Mouse (Mus musculus) heart, embryonic 13.5 days (tissue): ENCODE results near the gene Fgl2. TPM values are rescaled to one million over a fixed set of nuclear protein-coding genes. Genes with fewer than 3 reads are reported as not detected.

Source experiments
- ATAC-seq: fragments of 200-750 bp; cut with Nextera tagmentation; 2 replicates; pipeline ENCODE4 v1.8.0; 2017; ENCODE audit warnings: moderate TSS enrichment; ENCODE audit not compliant: insufficient number of reproducible peaks, low FRiP score, low TSS enrichment; ENCODE audit errors: extremely low read depth
- H3K27ac ChIP-seq: fragments of 300-500 bp; sonication (generic); replicated peaks from 2 replicates; pipeline ENCODE4 v1.5.1; 2015; ENCODE audit warnings: moderate library complexity, mild to moderate bottlenecking, inconsistent platforms
- H3K27me3 ChIP-seq: fragments of 300-500 bp; sonication (generic); replicated peaks from 2 replicates; pipeline ENCODE4 v1.6.1; 2015; ENCODE audit warnings: mild to moderate bottlenecking, inconsistent platforms
- H3K36me3 ChIP-seq: fragments of 300-500 bp; sonication (generic); 2 replicates; pipeline ENCODE4 v1.6.1; 2015; ENCODE audit warnings: mild to moderate bottlenecking, inconsistent platforms
- H3K4me1 ChIP-seq: fragments of 300-500 bp; sonication (generic); 2 replicates; pipeline ENCODE4 v1.6.1; 2015; ENCODE audit warnings: inconsistent platforms
- H3K4me2 ChIP-seq: fragments of 300-500 bp; sonication (generic); 2 replicates; pipeline ENCODE4 v1.6.1; 2015; ENCODE audit warnings: inconsistent platforms, mild to moderate bottlenecking, moderate library complexity
- H3K4me3 ChIP-seq: fragments of 300-500 bp; sonication (generic); 2 replicates; pipeline ENCODE4 v1.5.1; 2015; ENCODE audit warnings: moderate library complexity, mild to moderate bottlenecking, inconsistent platforms
- H3K9ac ChIP-seq: fragments of 300-500 bp; sonication (generic); 2 replicates; pipeline ENCODE4 v1.6.1; 2015; ENCODE audit warnings: inconsistent platforms, mild to moderate bottlenecking, moderate library complexity
- H3K9me3 ChIP-seq: fragments of 300-500 bp; sonication (generic); 2 replicates; pipeline ENCODE4 v1.6.1; 2016; ENCODE audit warnings: inconsistent platforms
- whole genome bisulfite sequencing: fragments of 180-500 bp; shearing (Covaris S2); methylation state at CpG from one replicate; pipeline ENCODE4 v1.1.7; 2015; ENCODE audit warnings: mixed read lengths; 5-methylcytosine and 5-hydroxymethylcytosine counted together
- polyA plus RNA-seq: library from polyadenylated mRNA; unstranded; fragments of >200 nt; fragmentation: Nextera tagmentation; extraction: Ambion mirVana; gene quantifications from 2 replicates; pipeline ENCODE4 v1.2.1, GENCODE M21; 2015

The Fgl2 gene
- polyA plus RNA-seq, 1 experiment from 2014 or later: 24.5 TPM

- no peak for ATAC-seq
- H3K36me3 ChIP-seq: no peaks in the 10 kb centered on the region
- H3K4me1 ChIP-seq: 0 out of 2 replicates have a peak, but pooled peaks cover 3% of the 10 kb centered on the region
- WGBS: 67% methylated on average over 1 of the region's 1 CpGs
- H3K4me2 ChIP-seq: no peak overlapping the region
- no peaks in the 10 kb centered on the region for H3K9me3 ChIP-seq
- H3K27me3 ChIP-seq: no peaks in the 10 kb centered on the region
- no peak overlapping the region for H3K4me3 ChIP-seq
- H3K9ac ChIP-seq: no peak overlapping the region
- H3K27ac ChIP-seq: no peak overlapping the region
Observed at GRCm38 (mm10) chr5:21414116-21414820, 41.8 kb downstream of the Fgl2 start.

DNA sequence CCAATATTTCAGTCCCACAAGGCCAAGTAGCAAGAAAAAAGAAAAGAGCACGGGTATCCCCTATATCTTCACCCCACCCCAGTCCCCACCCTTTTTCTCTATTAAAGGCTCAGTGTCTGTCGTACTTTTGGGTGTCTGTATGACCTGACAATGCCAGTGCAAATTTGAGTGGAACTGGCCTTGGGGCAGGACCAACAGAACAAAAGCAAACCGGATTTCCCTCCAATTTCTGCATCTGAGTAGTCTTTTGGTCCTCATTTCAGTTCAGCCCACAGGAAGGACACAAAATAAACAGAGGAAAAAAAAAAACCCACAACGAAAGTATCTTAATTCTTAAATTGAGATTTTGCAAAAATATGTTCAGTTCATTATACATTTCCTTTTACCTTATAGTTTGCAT is 46.2 kb downstream of the Fgl2 start:
- Histone ChIP-seq H3K9ac (no peak overlapping the region), H3K9me3 (no peaks in the 10 kb centered on the region), H3K27me3 (no peaks in the 10 kb centered on the region; the same call in 1 of the 2 replicates), H3K36me3 (no peaks in the 10 kb centered on the region), H3K4me3 (no peak overlapping the region), H3K4me2 (no peak overlapping the region), H3K4me1 (no peaks in the 10 kb centered on the region), H3K27ac (no peak overlapping the region)
- WGBS: 64% methylated on average over 4 of the region's 4 CpGs
- no peak for ATAC-seq

GRCm38 (mm10) chr5:21420609-21421008 is 48.2 kb downstream of the Fgl2 start:
- no peak overlapping the region for H3K4me3 ChIP-seq
- H3K36me3 ChIP-seq: no peaks in the 10 kb centered on the region
- peaks cover 3% of the 10 kb centered on the region for H3K4me1 ChIP-seq
- no peaks in the 10 kb centered on the region for H3K9me3 ChIP-seq
- no peaks in the 10 kb centered on the region; the same call in 1 of the 2 replicates for H3K27me3 ChIP-seq
- no peak for ATAC-seq
- no peak overlapping the region for H3K27ac ChIP-seq
- H3K9ac ChIP-seq: no peak overlapping the region
- H3K4me2 ChIP-seq: no peak overlapping the region
- 23% methylated on average over 1 of the region's 1 CpGs for WGBS

DNA sequence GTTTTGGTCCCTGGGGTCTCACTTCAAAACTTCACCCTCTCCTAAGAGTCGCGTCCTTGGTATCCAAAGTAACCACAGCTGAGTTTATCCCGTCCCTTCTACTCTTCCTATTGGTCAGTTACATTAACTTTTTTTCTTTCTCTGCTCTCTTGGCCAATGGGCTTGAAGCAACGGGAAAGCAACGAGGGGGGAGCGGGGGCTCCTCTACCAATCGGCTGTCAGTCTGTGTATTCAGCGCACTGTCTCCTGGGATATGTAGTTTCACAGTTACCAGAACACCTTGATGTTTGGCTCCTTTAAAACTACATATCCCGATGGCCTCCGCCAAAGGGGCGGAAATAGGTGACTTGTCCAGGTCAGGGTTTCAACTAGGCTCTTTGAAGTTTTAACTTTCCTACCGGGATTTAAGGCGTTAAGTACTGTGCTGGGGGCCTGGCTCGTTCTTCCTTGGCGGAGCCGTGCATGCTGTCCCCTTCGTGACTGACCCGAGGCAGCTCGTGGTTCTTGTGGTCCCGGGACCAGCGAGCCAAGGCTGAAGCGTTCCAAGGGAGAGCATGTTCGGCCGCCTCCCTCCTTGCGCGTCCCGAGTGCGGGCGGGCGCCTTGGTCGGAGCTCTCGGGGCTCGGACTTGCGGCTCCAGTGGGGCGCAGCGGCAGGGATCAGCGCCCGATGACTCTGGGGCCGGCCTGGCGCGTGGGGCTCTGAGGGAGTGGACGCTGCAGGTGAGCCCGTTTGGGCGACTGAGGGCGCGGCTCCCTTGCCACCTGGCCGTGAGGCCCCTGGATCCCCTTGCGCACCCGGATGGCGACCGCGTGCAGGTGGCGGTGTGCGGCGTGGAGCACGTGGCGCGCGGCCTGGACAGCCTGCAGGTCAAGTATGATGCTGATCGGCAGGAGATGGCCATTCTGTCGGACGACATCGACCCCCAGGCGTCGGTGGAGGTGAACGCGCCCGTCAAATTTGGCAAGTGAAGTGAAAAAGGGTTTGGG is 52.5 kb downstream of the Fgl2 start, which contains the start of the genes Ccdc146 and Fam185a:
Gene Ccdc146, minus strand, starts transcription at position 64 of the 989 bp plus-strand sequence.
Gene Fam185a, plus strand, starts transcription at position 345 of the 989 bp plus-strand sequence.
- Histone ChIP-seq H3K4me2 (peak within 1 kb of the TSS; percentile 92), H3K9ac (peak within 1 kb of the TSS; percentile 92), H3K27me3 (no peaks in the 10 kb centered on the region; the same call in 1 of the 2 replicates), H3K4me3 (peak within 1 kb of the TSS; percentile 93), H3K4me1 (peaks cover 18% of the 10 kb centered on the region), H3K9me3 (no peaks in the 10 kb centered on the region), H3K27ac (peak within 1 kb of the TSS; percentile 64), H3K36me3 (no peaks in the 10 kb centered on the region)
- WGBS: under 1% methylated on average over 68 of the region's 68 CpGs
- peak; percentile 99 for ATAC-seq

DNA sequence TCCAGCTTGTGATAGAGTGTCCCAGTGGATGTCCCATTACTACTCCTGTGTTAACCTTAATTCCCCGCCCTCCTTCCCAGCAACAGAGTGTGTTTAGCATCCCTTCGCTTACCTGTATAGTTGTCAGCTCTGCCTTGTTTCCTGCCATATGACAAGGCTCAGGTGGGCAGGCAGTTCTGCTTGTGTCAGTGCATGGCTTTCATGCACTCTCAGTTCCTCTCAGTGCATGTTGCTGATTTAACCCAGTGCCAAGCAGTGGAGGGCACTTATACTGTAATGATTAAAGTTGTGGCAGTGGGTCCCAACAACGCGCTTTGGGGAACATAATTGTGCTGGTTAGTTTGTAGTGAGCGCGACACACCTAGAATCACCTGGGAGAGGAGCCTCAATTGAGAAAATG is 54.2 kb downstream of the Fgl2 start:
- peak overlapping the region; percentile 92 for H3K4me2 ChIP-seq
- H3K4me1 ChIP-seq: peaks cover 18% of the 10 kb centered on the region
- ATAC-seq: no peak
- H3K27ac ChIP-seq: no peak overlapping the region
- no peaks in the 10 kb centered on the region for H3K9me3 ChIP-seq
- no peak overlapping the region for H3K9ac ChIP-seq
- H3K27me3 ChIP-seq: no peaks in the 10 kb centered on the region; the same call in 1 of the 2 replicates
- H3K36me3 ChIP-seq: no peaks in the 10 kb centered on the region
- H3K4me3 ChIP-seq: no peak overlapping the region; the same call in 1 of the 2 replicates
- WGBS: 92% methylated on average over 6 of the region's 6 CpGs

Other genes starting within 250 kb of the Fgl2 start
- gene Gsap, start 186.4 kb upstream of the Fgl2 start, polyA plus RNA-seq: 0.55 and 1.3 TPM in 2 replicates
- gene Ccdc146, start 52.0 kb downstream of the Fgl2 start, polyA plus RNA-seq: 1.6 and 2.2 TPM in 2 replicates
- gene Fam185a, start 52.3 kb downstream of the Fgl2 start, polyA plus RNA-seq: 7.3 and 7.7 TPM in 2 replicates
- gene Lrrc17, start 170.9 kb downstream of the Fgl2 start, polyA plus RNA-seq: 11.2 and 14.3 TPM in 2 replicates